Mouse (Mus musculus) forebrain, embryonic 11.5 days (tissue): ENCODE results near the gene Apobec2. TPM values are rescaled to one million over a fixed set of nuclear protein-coding genes. Genes with fewer than 3 reads are reported as not detected.
"Not testable (repeated sequence)": the region's sequence is repeated elsewhere in the genome, so short reads cannot be mapped to it uniquely, and the experiment has no call there.

Source experiments
- ATAC-seq: fragments of 200-750 bp; cut with Nextera tagmentation; replicated peaks from 2 replicates; pipeline ENCODE4 v1.8.0; 2017; ENCODE audit warnings: moderate TSS enrichment; ENCODE audit not compliant: low FRiP score
- DNase-seq: peaks from one replicate; pipeline ENCODE4 v3.0.0-alpha.2; 2017; ENCODE audit warnings: low spot score
- H3K27ac ChIP-seq: fragments of 300-500 bp; sonication (generic); 2 replicates; pipeline ENCODE4 v1.5.1; 2014; ENCODE audit warnings: low read depth, low read length
- H3K27me3 ChIP-seq: fragments of 300-500 bp; sonication (generic); 2 replicates; pipeline ENCODE4 v1.6.1; 2014; ENCODE audit warnings: mild to moderate bottlenecking, low read length, mixed read lengths; ENCODE audit not compliant: control insufficient read depth, insufficient read depth
- H3K36me3 ChIP-seq: fragments of 300-500 bp; sonication (generic); 2 replicates; pipeline ENCODE4 v1.6.1; 2014; ENCODE audit warnings: mild to moderate bottlenecking, low read length, moderate library complexity, mixed read lengths; ENCODE audit not compliant: control insufficient read depth, insufficient read depth
- H3K4me1 ChIP-seq: fragments of 300-500 bp; sonication (generic); replicated peaks from 2 replicates; pipeline ENCODE4 v1.6.1; 2014; ENCODE audit warnings: low read length, mixed read lengths; ENCODE audit not compliant: control insufficient read depth, insufficient read depth
- H3K4me2 ChIP-seq: fragments of 300-500 bp; sonication (generic); 2 replicates; pipeline ENCODE4 v1.6.1; 2014; ENCODE audit warnings: low read depth, mild to moderate bottlenecking, low read length, moderate library complexity, mixed read lengths; ENCODE audit not compliant: severe bottlenecking
- H3K4me3 ChIP-seq: fragments of 300-500 bp; sonication (generic); 2 replicates; pipeline ENCODE4 v1.5.1; 2014; ENCODE audit warnings: low read depth, low read length
- H3K9ac ChIP-seq: fragments of 300-500 bp; sonication (generic); 2 replicates; pipeline ENCODE4 v1.6.1; 2014; ENCODE audit warnings: low read length
- H3K9me3 ChIP-seq: fragments of 300-500 bp; sonication (generic); 2 replicates; pipeline ENCODE4 v1.6.1; 2016; ENCODE audit warnings: low read length, mixed read lengths; ENCODE audit not compliant: control insufficient read depth
- WGBS: fragments of 180-500 bp; shearing (Covaris S2); extraction: QIAGEN DNeasy Blood & Tissue Kit; methylation state at CpG from one replicate; pipeline ENCODE4 v1.1.7; 2014; 5-methylcytosine and 5-hydroxymethylcytosine counted together
- polyA plus RNA-seq: library from polyadenylated mRNA; unstranded; fragments of >200 nt; fragmentation: Nextera tagmentation; extraction: Ambion mirVana; gene quantifications from 2 replicates; pipeline ENCODE4 v1.2.1, GENCODE M21; 2014

Apobec2 gene
- 0.51 and 0.56 TPM in 2 replicates for polyA plus RNA-seq

DNA sequence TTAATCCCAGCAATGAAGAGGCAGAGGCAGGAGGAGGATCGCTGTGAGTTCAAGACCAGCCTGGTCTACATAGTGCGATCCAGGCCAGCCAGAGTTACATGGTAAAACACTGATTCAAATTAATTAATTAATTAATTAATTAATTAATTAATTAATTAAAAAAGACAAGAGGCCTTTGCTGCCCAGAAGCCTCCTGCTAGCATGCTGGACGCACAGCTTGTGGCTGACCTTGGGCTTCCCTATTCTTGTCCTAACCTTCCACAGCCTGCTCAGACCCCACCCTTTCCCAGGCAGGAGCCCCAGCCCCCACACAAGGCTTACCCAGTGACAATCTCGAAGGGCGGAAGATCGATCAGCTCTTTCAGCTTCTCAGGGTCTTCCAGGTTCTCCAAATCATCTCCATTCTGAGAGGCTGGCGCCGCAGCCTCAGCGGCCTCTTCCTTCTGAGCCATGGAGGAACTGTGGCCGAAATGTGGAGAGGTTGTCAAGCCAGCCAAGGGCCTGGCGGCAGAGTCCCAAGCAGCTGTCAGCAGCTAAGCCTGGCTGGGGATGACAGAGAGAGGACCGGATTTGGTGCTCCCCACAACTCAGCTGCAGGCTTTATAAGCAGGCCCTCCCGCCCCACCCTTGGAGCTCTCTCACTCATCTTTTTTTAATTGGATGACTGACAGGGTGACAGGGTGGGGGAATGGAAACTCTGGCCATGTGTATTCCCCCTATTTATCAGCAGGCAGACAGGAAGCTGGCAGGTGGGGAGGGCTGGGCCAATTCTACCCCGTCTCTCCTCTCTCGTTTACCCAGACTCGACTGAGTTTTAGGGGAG lies at the start of gene Apobec2:
Gene Apobec2 (minus strand): TSS at position 773 of the 823 bp plus-strand sequence.
- H3K9ac ChIP-seq: no peak within 1 kb of the TSS
- no peak within 1 kb of the TSS for H3K4me2 ChIP-seq
- WGBS: 75% methylated on average over 16 of the region's 16 CpGs
- H3K4me3 ChIP-seq: no peak within 1 kb of the TSS
- H3K9me3 ChIP-seq: no peaks in the 10 kb centered on the region
- H3K27me3 ChIP-seq: no peaks in the 10 kb centered on the region
- peaks cover 4% of the 10 kb centered on the region; the same call in 1 of the 2 replicates for H3K4me1 ChIP-seq
- no peak for ATAC-seq
- H3K36me3 ChIP-seq: no peaks in the 10 kb centered on the region
- no peak within 1 kb of the TSS for H3K27ac ChIP-seq
- no peak for DNase-seq

DNA sequence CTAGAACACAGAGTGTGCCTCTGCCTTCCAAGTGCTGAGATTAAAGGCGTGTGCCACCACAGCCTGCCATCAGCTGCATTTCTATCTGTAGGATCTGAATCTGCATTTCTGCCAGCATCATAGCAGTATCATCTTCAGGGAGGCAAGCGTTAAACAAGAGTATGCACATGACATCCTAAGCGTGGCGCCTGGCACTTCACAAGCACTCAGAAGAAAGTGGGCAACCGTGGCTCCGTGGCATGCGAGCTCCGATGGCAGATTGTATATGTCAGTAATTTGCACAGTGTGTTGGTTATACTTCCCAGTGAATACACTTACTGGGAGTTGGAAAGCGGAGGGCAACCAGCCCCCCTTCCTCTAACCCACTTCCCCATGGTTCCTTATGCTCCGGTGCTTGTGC lies 47.2 kb upstream of the Apobec2 start:
- H3K27ac ChIP-seq: no peak overlapping the region
- 89% methylated on average over 10 of the region's 10 CpGs for WGBS
- ATAC-seq: no peak

GRCm38 (mm10) chr17:48475444-48475843 lies 42.7 kb upstream of the Apobec2 start:
- H3K27me3 ChIP-seq: no peaks in the 10 kb centered on the region
- no peaks in the 10 kb centered on the region for H3K9me3 ChIP-seq
- ATAC-seq (no peak), DNase-seq (no peak)
- H3K9ac ChIP-seq: no peak overlapping the region
- 86% methylated on average over 8 of the region's 8 CpGs for WGBS
- H3K4me1 ChIP-seq: no peaks in the 10 kb centered on the region
- no peak overlapping the region for H3K27ac ChIP-seq
- H3K36me3 ChIP-seq: no peaks in the 10 kb centered on the region
- no peak overlapping the region for H3K4me3 ChIP-seq
- no peak overlapping the region for H3K4me2 ChIP-seq

More for the DNA sequence above, 47.2 kb upstream of the Apobec2 start:
- no peak overlapping the region for H3K4me3 ChIP-seq
- H3K36me3 ChIP-seq: no peaks in the 10 kb centered on the region
- no peak overlapping the region for H3K9ac ChIP-seq
- H3K27me3 ChIP-seq: no peaks in the 10 kb centered on the region
- DNase-seq: no peak
- no peaks in the 10 kb centered on the region for H3K9me3 ChIP-seq
- H3K4me1 ChIP-seq: no peaks in the 10 kb centered on the region
- no peak overlapping the region for H3K4me2 ChIP-seq

- not testable (repeated sequence) for DNase-seq, H3K9ac ChIP-seq, H3K4me1 ChIP-seq, ATAC-seq, H3K4me2 ChIP-seq, H3K27me3 ChIP-seq, H3K27ac ChIP-seq, H3K36me3 ChIP-seq, H3K4me3 ChIP-seq, H3K9me3 ChIP-seq
- 87% methylated on average over 6 of the region's 6 CpGs for WGBS
Observed at GRCm38 (mm10) chr17:48474282-48474681, 41.6 kb upstream of the Apobec2 start.

GRCm38 (mm10) chr17:48467395-48468231 lies 34.9 kb upstream of the Apobec2 start:
- H3K9ac ChIP-seq: no peak overlapping the region
- no peak overlapping the region for H3K4me3 ChIP-seq
- peak overlapping the region; percentile 39 for H3K4me2 ChIP-seq
- H3K36me3 ChIP-seq: no peaks in the 10 kb centered on the region
- H3K27me3 ChIP-seq: no peaks in the 10 kb centered on the region
- peak; percentile 77 for ATAC-seq
- no peaks in the 10 kb centered on the region for H3K9me3 ChIP-seq
- WGBS: 10% methylated on average over 22 of the region's 22 CpGs
- DNase-seq: peak; percentile 92
- H3K4me1 ChIP-seq: no peaks in the 10 kb centered on the region; the same call in 1 of the 2 replicates
- no peak overlapping the region for H3K27ac ChIP-seq

GRCm38 (mm10) chr17:48466769-48467394 lies 34.2 kb upstream of the Apobec2 start:
- H3K36me3 ChIP-seq: no peaks in the 10 kb centered on the region
- no peaks in the 10 kb centered on the region; the same call in 1 of the 2 replicates for H3K4me1 ChIP-seq
- peak overlapping the region; percentile 39; the same call in 1 of the 2 replicates for H3K4me2 ChIP-seq
- no peak overlapping the region for H3K9ac ChIP-seq
- no peaks in the 10 kb centered on the region for H3K9me3 ChIP-seq
- WGBS: 38% methylated on average over 22 of the region's 22 CpGs
- H3K27me3 ChIP-seq: no peaks in the 10 kb centered on the region
- DNase-seq: no peak
- ATAC-seq: no peak; the same call in 1 of the 2 replicates
- no peak overlapping the region for H3K4me3 ChIP-seq
- no peak overlapping the region for H3K27ac ChIP-seq

DNA sequence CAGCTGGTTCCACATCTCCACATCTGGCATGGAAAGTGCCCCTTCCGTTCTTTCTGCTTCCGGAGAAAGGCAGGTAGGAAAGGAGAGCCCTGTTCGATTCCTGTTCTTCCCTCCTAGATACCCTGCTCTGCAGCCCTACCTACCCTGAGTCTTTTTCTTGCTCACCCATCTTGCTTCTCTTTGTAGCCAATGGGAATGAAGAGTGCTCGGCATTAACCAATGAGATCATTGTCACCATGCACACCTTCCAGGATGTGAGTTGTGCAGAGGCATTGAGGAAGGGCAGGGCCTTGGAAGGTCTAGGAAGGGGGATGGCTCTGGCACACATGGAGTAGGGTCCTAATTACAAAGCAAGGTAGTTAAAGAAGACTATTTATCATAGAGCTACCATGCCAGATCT lies 30.7 kb upstream of the Apobec2 start:
- Histone ChIP-seq H3K9me3 (no peaks in the 10 kb centered on the region), H3K4me1 (no peaks in the 10 kb centered on the region; the same call in 1 of the 2 replicates), H3K36me3 (no peaks in the 10 kb centered on the region), H3K27me3 (no peaks in the 10 kb centered on the region), H3K4me3 (no peak overlapping the region), H3K27ac (no peak overlapping the region), H3K9ac (no peak overlapping the region), H3K4me2 (no peak overlapping the region)
- 91% methylated on average over 4 of the region's 4 CpGs for WGBS
- ATAC-seq: no peak
- no peak for DNase-seq

DNA sequence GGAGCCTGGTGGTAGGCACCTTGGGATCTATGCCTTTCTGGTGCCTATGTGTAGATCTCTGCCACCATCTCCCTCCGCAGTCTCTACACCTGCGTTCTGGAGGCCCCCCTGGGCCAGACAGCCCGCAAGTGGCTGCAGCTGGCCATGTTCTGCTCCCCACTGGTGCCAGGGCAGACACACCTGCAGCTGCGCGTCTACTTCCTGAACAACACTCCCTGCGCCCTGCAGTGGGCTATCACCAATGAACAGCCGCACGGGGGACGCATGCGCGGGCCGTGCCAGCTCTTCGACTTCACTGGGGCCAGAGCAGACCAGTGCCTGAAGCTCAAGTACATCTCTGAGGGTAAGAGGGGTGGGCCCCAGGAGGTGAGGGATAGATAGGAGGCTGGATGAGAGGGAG lies 29.4 kb upstream of the Apobec2 start:
- ATAC-seq (no peak), DNase-seq (no peak)
- 96% methylated on average over 13 of the region's 13 CpGs for WGBS
- Histone ChIP-seq H3K4me2 (no peak overlapping the region), H3K27me3 (no peaks in the 10 kb centered on the region), H3K27ac (no peak overlapping the region), H3K4me3 (no peak overlapping the region), H3K36me3 (no peaks in the 10 kb centered on the region), H3K9me3 (no peaks in the 10 kb centered on the region), H3K9ac (no peak overlapping the region), H3K4me1 (no peaks in the 10 kb centered on the region)
